Mouse (Mus musculus): ENCODE measurements at regions not wholly inside any gene's neighbourhood (a gene's known extent, or its start where the extent isn't known, plus 50 kb on each side); places are given as distances from the start of the nearest gene placed in this dataset.

GRCm38 (mm10) chr6:35746034-35746433, 206.3 kb upstream of the Mtpn start:
- no peaks in the 10 kb centered on the region for H3K36me3 ChIP-seq (ENCODE audit: control insufficient read depth, insufficient read depth, low read length)
- H3K27me3 ChIP-seq (ENCODE audit: control insufficient read depth, insufficient read depth, low read length): no peaks in the 10 kb centered on the region
- ATAC-seq (ENCODE audit: insufficient number of reproducible peaks, low FRiP score, low TSS enrichment, low read depth) (no peak), DNase-seq (ENCODE audit: low spot score) (no peak)
- no peak overlapping the region for H3K4me2 ChIP-seq (ENCODE audit: low read depth, severe bottlenecking)
- H3K4me1 ChIP-seq (ENCODE audit: control insufficient read depth, insufficient read depth, low read length): no peaks in the 10 kb centered on the region
- WGBS: 44% methylated on average over 1 of the region's 1 CpGs
- H3K27ac ChIP-seq (replicated peaks; ENCODE audit: low read depth, low read length): no peak overlapping the region
- no peak overlapping the region for H3K4me3 ChIP-seq (ENCODE audit: low read depth, low read length)
- H3K9ac ChIP-seq (ENCODE audit: low read length): no peak overlapping the region
- H3K9me3 ChIP-seq (ENCODE audit: control insufficient read depth, low read length): no peaks in the 10 kb centered on the region

GRCm38 (mm10) chr6:35705587-35705986, 165.9 kb upstream of the Mtpn start:
- H3K4me3 ChIP-seq (ENCODE audit: low read depth, low read length): no peak overlapping the region
- H3K9me3 ChIP-seq (ENCODE audit: control insufficient read depth, low read length): no peaks in the 10 kb centered on the region
- H3K9ac ChIP-seq (ENCODE audit: low read length): no peak overlapping the region
- H3K4me1 ChIP-seq (ENCODE audit: control insufficient read depth, insufficient read depth, low read length): no peaks in the 10 kb centered on the region
- ATAC-seq (ENCODE audit: insufficient number of reproducible peaks, low FRiP score, low TSS enrichment, low read depth) (no peak), DNase-seq (ENCODE audit: low spot score) (no peak)
- H3K36me3 ChIP-seq (ENCODE audit: control insufficient read depth, insufficient read depth, low read length): no peaks in the 10 kb centered on the region
- WGBS: 82% methylated on average over 3 of the region's 3 CpGs
- H3K27me3 ChIP-seq (ENCODE audit: control insufficient read depth, insufficient read depth, low read length): no peaks in the 10 kb centered on the region
- H3K4me2 ChIP-seq (ENCODE audit: low read depth, severe bottlenecking): no peak overlapping the region
- H3K27ac ChIP-seq (replicated peaks; ENCODE audit: low read depth, low read length): no peak overlapping the region

DNA sequence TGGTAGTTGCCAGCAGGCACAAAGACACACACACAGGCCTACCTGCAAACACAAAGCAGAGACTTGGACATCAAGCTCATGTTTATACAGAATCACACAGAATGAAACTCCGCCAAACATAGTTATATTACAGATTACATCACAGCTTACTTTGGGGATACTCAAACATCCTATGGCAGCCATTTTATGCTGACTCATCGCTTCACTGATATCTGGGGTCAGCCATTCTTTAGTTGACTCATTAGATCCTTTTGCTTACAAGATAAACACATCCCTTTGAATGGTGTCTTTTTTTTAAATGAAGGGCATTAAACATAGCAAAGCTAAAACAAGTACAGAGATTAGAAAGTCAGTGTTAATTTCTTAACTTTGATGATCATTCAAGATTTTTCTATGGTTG, 127.4 kb upstream of the Mtpn start:
- H3K4me2 ChIP-seq (ENCODE audit: low read depth, severe bottlenecking): no peak overlapping the region
- no peaks in the 10 kb centered on the region for H3K27me3 ChIP-seq (ENCODE audit: control insufficient read depth, insufficient read depth, low read length)
- no peaks in the 10 kb centered on the region for H3K36me3 ChIP-seq (ENCODE audit: control insufficient read depth, insufficient read depth, low read length)
- no peak overlapping the region for H3K9ac ChIP-seq (ENCODE audit: low read length)
- 91% methylated on average over 2 of the region's 2 CpGs for WGBS
- H3K4me1 ChIP-seq (ENCODE audit: control insufficient read depth, insufficient read depth, low read length): no peaks in the 10 kb centered on the region
- H3K9me3 ChIP-seq (ENCODE audit: control insufficient read depth, low read length): no peaks in the 10 kb centered on the region
- ATAC-seq (ENCODE audit: insufficient number of reproducible peaks, low FRiP score, low TSS enrichment, low read depth) (no peak), DNase-seq (ENCODE audit: low spot score) (no peak)
- H3K4me3 ChIP-seq (ENCODE audit: low read depth, low read length): no peak overlapping the region
- no peak overlapping the region for H3K27ac ChIP-seq (replicated peaks; ENCODE audit: low read depth, low read length)

- Histone ChIP-seq H3K9ac (ENCODE audit: low read length) (no peak overlapping the region), H3K4me1 (ENCODE audit: control insufficient read depth, insufficient read depth, low read length) (no peaks in the 10 kb centered on the region), H3K4me2 (ENCODE audit: low read depth, severe bottlenecking) (no peak overlapping the region), H3K36me3 (ENCODE audit: control insufficient read depth, insufficient read depth, low read length) (no peaks in the 10 kb centered on the region), H3K27me3 (ENCODE audit: control insufficient read depth, insufficient read depth, low read length) (no peaks in the 10 kb centered on the region), H3K4me3 (ENCODE audit: low read depth, low read length) (no peak overlapping the region), H3K27ac (replicated peaks; ENCODE audit: low read depth, low read length) (no peak overlapping the region), H3K9me3 (ENCODE audit: control insufficient read depth, low read length) (no peaks in the 10 kb centered on the region)
- ATAC-seq (ENCODE audit: insufficient number of reproducible peaks, low FRiP score, low TSS enrichment, low read depth) (no peak), DNase-seq (ENCODE audit: low spot score) (no peak)
- 79% methylated on average over 4 of the region's 4 CpGs for WGBS
Observed at GRCm38 (mm10) chr6:35651401-35651800, 111.7 kb upstream of the Mtpn start.

- no peak overlapping the region for H3K27ac ChIP-seq (replicated peaks; ENCODE audit: low read depth, low read length)
- H3K9me3 ChIP-seq (ENCODE audit: control insufficient read depth, low read length): no peaks in the 10 kb centered on the region
- ATAC-seq (ENCODE audit: insufficient number of reproducible peaks, low FRiP score, low TSS enrichment, low read depth) (no peak), DNase-seq (ENCODE audit: low spot score) (no peak)
- no peaks in the 10 kb centered on the region for H3K4me1 ChIP-seq (ENCODE audit: control insufficient read depth, insufficient read depth, low read length)
- WGBS: 92% methylated on average over 7 of the region's 7 CpGs
- no peaks in the 10 kb centered on the region for H3K27me3 ChIP-seq (ENCODE audit: control insufficient read depth, insufficient read depth, low read length)
- H3K4me2 ChIP-seq (ENCODE audit: low read depth, severe bottlenecking): no peak overlapping the region
- no peaks in the 10 kb centered on the region for H3K36me3 ChIP-seq (ENCODE audit: control insufficient read depth, insufficient read depth, low read length)
- H3K9ac ChIP-seq (ENCODE audit: low read length): no peak overlapping the region
- no peak overlapping the region for H3K4me3 ChIP-seq (ENCODE audit: low read depth, low read length)
Observed at GRCm38 (mm10) chr6:35645210-35645609, 105.5 kb upstream of the Mtpn start.

GRCm38 (mm10) chr6:35640672-35641071, 101.0 kb upstream of the Mtpn start:
- Histone ChIP-seq H3K27ac (replicated peaks; ENCODE audit: low read depth, low read length) (no peak overlapping the region), H3K4me2 (ENCODE audit: low read depth, severe bottlenecking) (no peak overlapping the region), H3K4me1 (ENCODE audit: control insufficient read depth, insufficient read depth, low read length) (no peaks in the 10 kb centered on the region), H3K36me3 (ENCODE audit: control insufficient read depth, insufficient read depth, low read length) (no peaks in the 10 kb centered on the region), H3K27me3 (ENCODE audit: control insufficient read depth, insufficient read depth, low read length) (no peaks in the 10 kb centered on the region), H3K9ac (ENCODE audit: low read length) (no peak overlapping the region), H3K9me3 (ENCODE audit: control insufficient read depth, low read length) (no peaks in the 10 kb centered on the region), H3K4me3 (ENCODE audit: low read depth, low read length) (no peak overlapping the region)
- no peak for DNase-seq (ENCODE audit: low spot score)
- no peak for ATAC-seq (ENCODE audit: insufficient number of reproducible peaks, low FRiP score, low TSS enrichment, low read depth)

GRCm38 (mm10) chr6:35608336-35608735, 68.6 kb upstream of the Mtpn start:
- no peak overlapping the region for H3K9ac ChIP-seq (ENCODE audit: low read length)

GRCm38 (mm10) chr6:35605100-35605499, 65.4 kb upstream of the Mtpn start:
- no peak overlapping the region for H3K4me2 ChIP-seq (ENCODE audit: low read depth, severe bottlenecking)
- no peak overlapping the region for H3K27ac ChIP-seq (replicated peaks; ENCODE audit: low read depth, low read length)
- 76% methylated on average over 3 of the region's 3 CpGs for WGBS
- no peak overlapping the region for H3K4me3 ChIP-seq (ENCODE audit: low read depth, low read length)
- no peaks in the 10 kb centered on the region for H3K27me3 ChIP-seq (ENCODE audit: control insufficient read depth, insufficient read depth, low read length)
- no peaks in the 10 kb centered on the region for H3K36me3 ChIP-seq (ENCODE audit: control insufficient read depth, insufficient read depth, low read length)
- no peaks in the 10 kb centered on the region for H3K9me3 ChIP-seq (ENCODE audit: control insufficient read depth, low read length)
- no peak for ATAC-seq (ENCODE audit: insufficient number of reproducible peaks, low FRiP score, low TSS enrichment, low read depth)
- DNase-seq (ENCODE audit: low spot score): no peak
- no peaks in the 10 kb centered on the region for H3K4me1 ChIP-seq (ENCODE audit: control insufficient read depth, insufficient read depth, low read length)
- no peak overlapping the region for H3K9ac ChIP-seq (ENCODE audit: low read length)

More at GRCm38 (mm10) chr6:35608336-35608735, 68.6 kb upstream of the Mtpn start:
- Histone ChIP-seq H3K27me3 (ENCODE audit: control insufficient read depth, insufficient read depth, low read length) (no peaks in the 10 kb centered on the region), H3K4me2 (ENCODE audit: low read depth, severe bottlenecking) (no peak overlapping the region), H3K4me3 (ENCODE audit: low read depth, low read length) (no peak overlapping the region), H3K27ac (replicated peaks; ENCODE audit: low read depth, low read length) (no peak overlapping the region), H3K9me3 (ENCODE audit: control insufficient read depth, low read length) (no peaks in the 10 kb centered on the region), H3K4me1 (ENCODE audit: control insufficient read depth, insufficient read depth, low read length) (no peaks in the 10 kb centered on the region), H3K36me3 (ENCODE audit: control insufficient read depth, insufficient read depth, low read length) (no peaks in the 10 kb centered on the region)
- WGBS: 79% methylated on average over 2 of the region's 2 CpGs
- no peak for DNase-seq (ENCODE audit: low spot score)
- ATAC-seq (ENCODE audit: insufficient number of reproducible peaks, low FRiP score, low TSS enrichment, low read depth): no peak

GRCm38 (mm10) chr6:35601373-35601772, 61.7 kb upstream of the Mtpn start:
- DNase-seq (ENCODE audit: low spot score) (no peak), ATAC-seq (ENCODE audit: insufficient number of reproducible peaks, low FRiP score, low TSS enrichment, low read depth) (no peak)
- Histone ChIP-seq H3K9ac (ENCODE audit: low read length) (no peak overlapping the region), H3K4me3 (ENCODE audit: low read depth, low read length) (no peak overlapping the region), H3K27ac (replicated peaks; ENCODE audit: low read depth, low read length) (no peak overlapping the region), H3K4me1 (ENCODE audit: control insufficient read depth, insufficient read depth, low read length) (no peaks in the 10 kb centered on the region), H3K4me2 (ENCODE audit: low read depth, severe bottlenecking) (no peak overlapping the region), H3K36me3 (ENCODE audit: control insufficient read depth, insufficient read depth, low read length) (no peaks in the 10 kb centered on the region), H3K9me3 (ENCODE audit: control insufficient read depth, low read length) (no peaks in the 10 kb centered on the region), H3K27me3 (ENCODE audit: control insufficient read depth, insufficient read depth, low read length) (no peaks in the 10 kb centered on the region)
- 68% methylated on average over 1 of the region's 1 CpGs for WGBS
